Mouse (Mus musculus): ENCODE data around the gene Cib1.

Cib1 gene

DNA sequence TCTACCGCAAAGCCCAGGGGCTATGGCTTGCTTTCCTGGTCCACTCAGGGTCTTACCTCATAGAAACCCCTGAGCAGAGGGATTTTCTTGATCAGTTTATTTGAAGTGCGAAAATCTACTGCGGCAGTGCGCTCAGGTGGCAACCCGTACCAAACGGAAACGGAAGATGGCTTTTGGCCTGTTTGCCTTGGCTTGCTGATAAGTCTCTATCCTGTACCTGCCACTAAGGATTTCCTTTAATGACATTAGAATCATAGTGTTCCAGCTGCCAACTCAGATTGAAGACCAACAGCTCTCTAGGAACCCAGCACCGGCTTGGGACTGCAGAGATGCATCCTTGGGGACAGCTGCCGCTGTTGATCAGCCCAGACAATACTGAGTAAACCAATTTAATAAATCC lies 1.2 kb upstream of the Cib1 start:
- no peak for DNase-seq (ENCODE audit: low spot score in 2 of 2)

DNA sequence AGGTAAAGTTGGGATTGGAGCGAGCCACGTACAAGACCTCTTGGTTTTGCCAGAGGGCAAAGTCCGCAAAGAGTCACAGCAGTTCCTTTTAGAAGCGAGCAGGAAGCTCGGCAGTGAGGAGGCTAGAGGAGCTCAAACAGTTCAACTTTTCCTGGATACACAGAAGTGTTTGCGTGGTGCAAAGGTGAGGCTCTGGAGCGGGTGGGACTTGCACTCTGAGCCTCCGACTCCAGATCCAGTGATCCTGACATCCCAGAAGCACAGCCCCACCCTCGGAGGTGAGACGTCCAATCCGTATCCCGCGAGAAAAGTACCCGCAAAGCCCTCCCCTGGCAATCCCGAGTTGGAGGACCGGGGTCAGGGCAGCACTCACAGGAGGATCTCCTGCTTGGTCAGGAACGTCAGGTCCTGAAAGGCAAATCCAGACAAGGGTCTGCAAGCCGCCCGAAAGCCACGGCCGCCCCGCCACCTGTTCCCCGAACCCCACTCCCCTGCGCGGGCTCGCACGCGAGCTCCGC lies 583 bp downstream of the Cib1 start:
- DNase-seq (ENCODE audit: low spot score in 2 of 2) = no peak

- DNase-seq (ENCODE audit: low spot score in 2 of 2) = no peak
Measured at GRCm38 (mm10) chr7:80230196-80230595, 2.4 kb downstream of the Cib1 start.

GRCm38 (mm10) chr7:80227065-80227464 lies 5.5 kb downstream of the Cib1 start:
- no peak for DNase-seq (ENCODE audit: low spot score in 2 of 2)

- no peak for DNase-seq (ENCODE audit: low spot score in 2 of 2)
Measured at GRCm38 (mm10) chr7:80221179-80221750, 11.3 kb downstream of the Cib1 start.

DNA sequence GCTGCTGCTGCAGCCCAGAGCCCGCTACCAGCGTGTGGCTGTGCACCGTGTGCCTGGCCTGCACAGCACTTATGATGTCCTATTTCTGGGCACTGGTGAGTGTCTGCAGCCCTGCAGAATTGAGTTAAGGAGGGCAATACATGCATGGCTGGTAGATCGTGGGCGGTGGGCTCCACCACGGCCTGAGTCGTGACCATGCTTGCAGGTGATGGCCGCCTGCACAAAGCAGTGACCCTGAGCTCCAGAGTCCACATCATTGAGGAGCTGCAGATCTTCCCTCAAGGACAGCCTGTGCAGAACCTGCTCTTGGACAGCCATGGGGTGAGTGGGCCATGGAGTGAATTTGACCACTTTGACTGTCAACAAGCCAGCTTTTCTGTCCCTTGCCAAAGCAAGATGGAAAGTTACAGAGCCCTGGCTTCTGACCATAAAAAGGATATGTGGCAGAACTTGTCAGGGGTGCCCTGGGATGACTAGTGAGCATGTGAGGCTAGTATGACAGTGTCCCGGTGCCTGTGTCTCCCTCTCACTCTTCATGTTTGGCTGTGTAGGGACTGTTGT lies 12.3 kb downstream of the Cib1 start:
- no peak for DNase-seq (ENCODE audit: low spot score in 2 of 2)

GRCm38 (mm10) chr7:80218666-80219065 lies 13.9 kb downstream of the Cib1 start:
- peak in 1 of 2 experiments; percentile 49 for DNase-seq (ENCODE audit: low spot score in 2 of 2)

GRCm38 (mm10) chr7:80216566-80216965 lies 16.0 kb downstream of the Cib1 start:
- no peak for DNase-seq (ENCODE audit: low spot score in 2 of 2)

GRCm38 (mm10) chr7:80215398-80215797 lies 17.2 kb downstream of the Cib1 start:
- peak; percentile 52 to 76 for DNase-seq (ENCODE audit: low spot score in 2 of 2)

- DNase-seq (ENCODE audit: low spot score in 2 of 2) = no peak
Measured at GRCm38 (mm10) chr7:80214459-80214858, 18.2 kb downstream of the Cib1 start.

GRCm38 (mm10) chr7:80213604-80214003 lies 19.0 kb downstream of the Cib1 start:
- DNase-seq (ENCODE audit: low spot score in 2 of 2) = no peak

GRCm38 (mm10) chr7:80210982-80211381 lies 21.6 kb downstream of the Cib1 start:
- no peak for DNase-seq (ENCODE audit: low spot score in 2 of 2)

DNA sequence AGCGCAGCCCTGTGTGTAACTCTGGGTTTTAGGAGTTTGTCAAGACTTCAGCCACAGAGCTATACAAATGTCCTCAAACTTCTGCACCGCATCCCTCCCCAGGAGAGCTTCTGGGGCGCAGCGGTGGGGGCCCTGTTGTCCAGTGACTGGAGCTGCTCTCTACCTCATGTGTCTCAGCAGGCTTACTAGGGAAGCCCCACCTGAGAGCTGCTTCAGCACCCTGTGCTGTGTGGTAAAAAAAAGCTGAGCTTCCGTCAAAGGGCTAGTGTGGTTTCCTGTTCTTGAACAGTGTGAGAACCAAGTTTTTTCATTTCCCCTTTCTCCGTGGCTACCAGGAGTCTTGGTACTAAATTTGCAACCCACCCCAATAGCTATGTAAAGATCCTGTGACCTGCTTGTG lies 22.9 kb downstream of the Cib1 start:
- no peak for DNase-seq (ENCODE audit: low spot score in 2 of 2)

DNA sequence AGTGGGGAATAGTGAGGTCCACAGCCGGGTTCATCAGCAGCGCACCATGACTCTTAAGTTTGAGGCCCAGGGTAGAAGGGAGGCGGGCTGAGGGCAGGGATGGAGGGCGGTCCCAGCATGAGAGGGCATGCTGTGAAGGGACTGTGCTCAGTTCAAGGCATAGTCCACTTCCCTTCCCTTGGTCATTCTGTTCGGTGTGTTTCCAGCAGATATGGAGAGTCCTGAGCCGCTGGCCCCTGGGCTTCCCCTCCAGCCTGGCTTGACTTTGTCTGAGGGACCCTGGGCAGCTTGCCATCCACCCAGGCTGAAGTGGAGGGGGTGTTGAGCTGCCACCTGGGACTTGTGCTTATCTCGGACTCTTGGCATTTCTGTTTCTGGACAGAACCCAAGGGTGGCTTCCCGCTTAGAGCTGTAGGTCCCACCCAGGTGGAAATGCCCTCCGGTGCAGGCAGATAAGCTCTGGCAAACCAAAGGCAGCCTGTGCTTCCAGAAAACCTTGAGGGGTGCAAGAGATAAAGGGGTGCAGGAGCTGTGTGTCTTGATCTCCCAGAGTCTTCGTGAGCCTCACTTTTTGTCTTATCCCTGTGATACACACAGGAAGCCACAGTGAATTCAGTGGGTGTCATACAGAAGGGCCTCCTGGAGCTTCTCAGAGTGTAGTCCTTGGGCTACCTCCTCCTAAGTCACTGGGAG lies 23.7 kb downstream of the Cib1 start:
- DNase-seq (ENCODE audit: low spot score in 2 of 2) = peak in 1 of 2 experiments; percentile 56

DNA sequence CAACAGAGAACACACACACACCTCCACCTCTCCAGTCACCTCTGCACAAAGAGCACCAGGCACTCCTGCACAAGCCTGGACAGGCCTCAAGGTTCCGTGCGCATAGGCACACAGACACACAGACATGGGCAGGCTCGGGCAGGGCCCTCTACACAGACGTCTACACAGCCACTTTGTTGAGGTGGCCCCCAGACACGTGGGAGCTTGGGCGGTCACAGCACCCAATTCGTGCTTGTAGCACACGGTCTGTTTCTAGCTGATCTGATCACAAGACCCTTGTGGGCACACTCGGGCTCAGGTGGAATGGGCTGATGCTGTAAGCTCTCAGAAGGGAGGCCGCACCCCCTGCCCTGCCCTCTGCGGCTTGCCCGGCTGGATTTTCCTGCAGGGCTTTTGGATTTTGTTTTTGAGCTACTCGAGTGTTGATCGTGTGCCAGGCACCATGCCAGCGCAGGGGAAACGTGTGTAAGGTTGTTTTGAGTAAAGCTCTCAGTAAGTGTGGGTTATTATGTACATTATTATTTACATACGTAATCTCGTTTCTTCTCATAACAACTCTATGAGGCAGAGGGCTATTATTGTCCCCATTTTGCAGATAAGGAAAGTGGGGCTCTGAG lies 24.5 kb downstream of the Cib1 start:
- DNase-seq (ENCODE audit: low spot score in 2 of 2) = peak in 1 of 2 experiments; percentile 60

- DNase-seq (ENCODE audit: low spot score in 2 of 2) = no peak
Measured at GRCm38 (mm10) chr7:80207314-80207731, 25.3 kb downstream of the Cib1 start.

GRCm38 (mm10) chr7:80205705-80206589 lies 26.7 kb downstream of the Cib1 start:
- DNase-seq (ENCODE audit: low spot score in 2 of 2) = no peak

- DNase-seq (ENCODE audit: low spot score in 2 of 2) = no peak
Measured at GRCm38 (mm10) chr7:80204961-80205360, 27.7 kb downstream of the Cib1 start.

- no peak for DNase-seq (ENCODE audit: low spot score in 2 of 2)
Measured at GRCm38 (mm10) chr7:80204362-80204761, 28.3 kb downstream of the Cib1 start.

DNA sequence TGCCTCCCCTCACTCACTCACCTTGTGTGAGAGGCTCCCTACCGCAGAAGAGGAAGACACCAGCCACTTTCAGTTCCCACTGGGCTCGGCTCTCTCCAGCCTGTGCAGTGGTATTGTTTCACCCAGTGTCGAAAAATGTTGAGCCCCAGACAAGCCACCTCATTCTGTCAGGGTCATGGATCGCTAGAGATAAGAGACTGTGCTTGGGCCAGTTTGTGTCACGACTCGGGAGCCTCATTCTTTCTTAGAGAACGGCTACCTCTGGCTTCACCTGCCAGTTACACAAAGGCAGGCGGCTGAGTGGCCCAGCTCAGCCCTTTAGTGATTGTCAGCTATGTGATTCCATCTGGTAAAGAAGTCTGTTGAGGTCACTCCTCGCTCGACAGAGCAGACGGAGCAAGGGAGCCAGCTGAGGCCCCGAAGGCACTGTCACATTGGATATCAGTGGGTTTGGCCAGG lies 28.9 kb downstream of the Cib1 start:
- DNase-seq (ENCODE audit: low spot score in 2 of 2) = no peak

DNA sequence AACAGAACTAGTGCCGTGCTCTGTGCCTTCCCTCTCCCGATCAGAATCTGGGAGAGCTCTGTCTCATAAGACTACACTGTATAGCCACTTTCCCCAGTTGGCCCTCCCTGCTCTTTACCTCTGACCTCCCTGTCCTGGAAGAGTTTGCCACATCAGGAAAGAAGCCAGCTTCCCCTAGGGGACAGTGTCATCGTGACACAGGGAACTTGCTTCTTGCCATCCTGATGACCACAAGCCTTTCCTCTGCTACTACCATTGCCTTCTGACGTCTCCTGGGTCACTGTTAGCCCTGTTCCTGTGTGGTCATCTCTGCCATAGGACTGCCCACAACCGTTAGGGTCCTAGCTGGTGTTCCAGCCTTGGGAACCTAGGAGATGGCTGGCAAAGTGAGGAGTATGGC lies 29.7 kb downstream of the Cib1 start:
- DNase-seq (ENCODE audit: low spot score in 2 of 2) = no peak
